Mouse (Mus musculus): ENCODE data around the gene Ptgds.

The Ptgds gene

DNA sequence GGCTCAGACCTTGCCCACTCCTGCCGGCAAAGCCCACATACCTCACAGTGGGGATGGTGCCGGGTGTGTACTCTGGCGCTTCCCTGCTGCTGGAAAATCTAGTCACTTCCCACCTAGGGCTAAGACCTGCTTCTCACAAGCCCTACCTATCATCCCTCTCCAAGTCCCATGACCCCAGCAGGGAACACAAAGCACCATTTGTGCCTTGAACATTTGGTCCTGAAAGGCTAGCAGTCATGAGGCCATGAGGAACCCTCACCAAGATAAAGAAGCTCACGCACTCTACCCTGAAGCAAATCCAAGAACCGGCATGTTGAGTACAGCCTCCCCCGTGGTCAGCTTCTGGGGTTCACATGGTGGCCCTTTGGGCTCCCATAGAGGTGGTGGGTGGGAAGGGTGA lies at the start of gene Ptgds:
Ptgds (minus strand) TSS at position 78 of the 400 bp plus-strand sequence.
- in situ Hi-C loops (cut with MboI; ENCODE audit: unreplicated experiment in 2 of 2), result no loop called here

DNA sequence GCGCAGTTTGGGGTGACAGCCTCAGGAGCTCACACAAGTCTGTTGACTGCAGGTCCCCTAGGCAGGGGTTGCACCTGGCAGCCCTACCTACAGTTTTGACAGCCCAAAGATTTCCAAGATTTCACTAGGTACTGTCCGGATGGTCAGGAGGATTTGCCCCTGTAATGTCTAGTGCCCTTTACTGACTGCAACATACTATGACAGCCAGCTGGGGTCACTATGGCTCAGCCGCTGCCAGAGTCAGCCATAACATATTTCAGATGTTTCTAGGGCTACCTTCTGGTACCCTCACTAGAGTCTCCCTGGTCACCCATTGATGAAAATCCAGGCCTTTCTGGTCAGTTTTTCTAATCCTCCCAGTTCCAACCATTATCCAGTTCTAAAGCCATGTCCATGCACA lies 40.1 kb upstream of the Ptgds start:
- in situ Hi-C loops (cut with MboI; ENCODE audit: unreplicated experiment in 2 of 2), result loop anchor here (10.0 to 25.0 kb wide), 2 partner anchors 45 to 1402 kb away; partner anchors contain the start of genes Edf1 (in 1 of the 2), Med22 (in 1 of the 2), Rpl7a (in 1 of the 2) and Surf1 (in 1 of the 2)

GRCm38 (mm10) chr2:25506964-25507363 lies 37.1 kb upstream of the Ptgds start:
- in situ Hi-C loops (cut with MboI; ENCODE audit: unreplicated experiment in 2 of 2), result loop anchor here (10.0 to 25.0 kb wide), 2 partner anchors 48 to 1405 kb away; partner anchors contain the start of genes Edf1 (in 1 of the 2), Med22 (in 1 of the 2), Rpl7a (in 1 of the 2) and Surf1 (in 1 of the 2)

- in situ Hi-C loops (cut with MboI; ENCODE audit: unreplicated experiment in 2 of 2), result loop anchor here (10.0 to 25.0 kb wide), 2 partner anchors 49 to 1406 kb away; partner anchors contain the start of genes Edf1 (in 1 of the 2), Med22 (in 1 of the 2), Rpl7a (in 1 of the 2) and Surf1 (in 1 of the 2)
These were observed 36.0 kb upstream of the Ptgds start for GRCm38 (mm10) chr2:25505860-25506259.

DNA sequence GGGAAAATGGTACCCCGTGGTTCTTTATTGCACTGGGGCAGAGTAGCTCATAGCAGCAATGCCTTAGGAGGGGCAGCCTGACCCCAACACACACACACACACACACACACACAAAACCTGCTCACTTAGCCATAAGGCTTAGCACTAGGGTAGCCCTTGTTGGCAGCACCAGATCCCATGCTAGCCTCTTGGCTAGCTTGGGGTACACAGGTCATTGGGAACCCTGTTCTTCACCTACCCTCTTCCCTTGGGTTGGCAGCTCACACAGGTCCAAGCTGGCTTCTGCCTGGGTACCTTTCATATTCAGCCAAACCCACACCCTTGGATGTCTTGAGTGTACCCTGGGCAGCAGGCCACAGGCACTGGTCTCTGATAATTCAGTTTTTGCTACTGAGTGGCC lies 35.2 kb upstream of the Ptgds start:
- in situ Hi-C loops (cut with MboI; ENCODE audit: unreplicated experiment in 2 of 2), result loop anchor here (10.0 to 25.0 kb wide), 2 partner anchors 50 to 1407 kb away; partner anchors contain the start of genes Edf1 (in 1 of the 2), Med22 (in 1 of the 2), Rpl7a (in 1 of the 2) and Surf1 (in 1 of the 2)

- in situ Hi-C loops (cut with MboI; ENCODE audit: unreplicated experiment in 2 of 2), result loop anchor here (10.0 to 25.0 kb wide), 2 partner anchors 50 to 1408 kb away; partner anchors contain the start of genes Edf1 (in 1 of the 2), Med22 (in 1 of the 2), Rpl7a (in 1 of the 2) and Surf1 (in 1 of the 2)
These were observed 34.7 kb upstream of the Ptgds start for GRCm38 (mm10) chr2:25504538-25504937.

- in situ Hi-C loops (cut with MboI; ENCODE audit: unreplicated experiment in 2 of 2), result loop anchor here (10.0 to 25.0 kb wide), 2 partner anchors 52 to 1410 kb away; partner anchors contain the start of genes Edf1 (in 1 of the 2), Med22 (in 1 of the 2), Rpl7a (in 1 of the 2) and Surf1 (in 1 of the 2)
These were observed 32.9 kb upstream of the Ptgds start for GRCm38 (mm10) chr2:25502726-25503125.

DNA sequence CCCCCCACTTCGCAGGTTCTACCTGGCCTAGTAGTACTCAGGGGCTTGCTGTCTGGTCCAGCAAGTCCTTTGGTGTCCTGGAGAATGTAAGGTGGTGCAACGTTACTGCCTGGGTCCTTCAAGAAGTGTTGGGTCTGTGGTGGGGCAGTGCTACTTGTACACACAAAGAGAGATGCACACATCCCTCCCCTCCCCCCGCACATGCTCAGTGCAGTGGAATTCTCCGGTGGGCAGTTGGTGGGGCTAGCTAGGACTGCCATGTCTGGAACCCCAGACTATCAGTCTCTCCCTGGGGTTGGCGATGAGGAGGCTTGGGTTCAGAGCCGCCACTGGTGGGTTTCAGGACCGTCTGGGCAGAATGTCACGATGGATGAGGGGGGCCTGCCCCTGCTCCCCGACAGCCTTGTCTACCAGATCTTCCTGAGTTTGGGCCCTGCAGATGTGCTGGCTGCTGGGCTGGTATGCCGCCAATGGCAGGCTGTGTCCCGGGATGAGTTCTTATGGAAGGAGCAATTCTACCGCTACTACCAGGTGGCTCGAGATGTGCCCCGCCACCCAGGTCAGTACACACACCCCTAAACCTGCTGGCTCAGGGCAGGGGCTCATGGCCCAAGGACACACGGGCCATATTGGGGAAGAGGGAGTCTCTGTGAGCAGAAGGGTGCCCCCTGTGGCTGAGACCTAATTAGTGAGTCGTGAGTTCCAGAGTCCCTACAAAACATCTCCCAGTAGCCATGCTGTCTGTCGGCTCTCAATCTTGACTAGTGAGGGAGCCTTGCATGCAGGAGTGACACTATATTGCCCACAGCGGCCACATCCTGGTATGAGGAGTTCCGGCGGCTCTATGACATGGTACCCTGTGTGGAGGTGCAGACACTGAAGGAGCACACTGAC lies 32.0 kb upstream of the Ptgds start, which contains the start of gene C8g:
C8g (minus strand) TSS at position 127 of the 894 bp plus-strand sequence.
- in situ Hi-C loops (cut with MboI; ENCODE audit: unreplicated experiment in 2 of 2), result loop anchor here (10.0 to 25.0 kb wide), 2 partner anchors 53 to 1410 kb away; partner anchors contain the start of genes Edf1 (in 1 of the 2), Med22 (in 1 of the 2), Rpl7a (in 1 of the 2) and Surf1 (in 1 of the 2)

DNA sequence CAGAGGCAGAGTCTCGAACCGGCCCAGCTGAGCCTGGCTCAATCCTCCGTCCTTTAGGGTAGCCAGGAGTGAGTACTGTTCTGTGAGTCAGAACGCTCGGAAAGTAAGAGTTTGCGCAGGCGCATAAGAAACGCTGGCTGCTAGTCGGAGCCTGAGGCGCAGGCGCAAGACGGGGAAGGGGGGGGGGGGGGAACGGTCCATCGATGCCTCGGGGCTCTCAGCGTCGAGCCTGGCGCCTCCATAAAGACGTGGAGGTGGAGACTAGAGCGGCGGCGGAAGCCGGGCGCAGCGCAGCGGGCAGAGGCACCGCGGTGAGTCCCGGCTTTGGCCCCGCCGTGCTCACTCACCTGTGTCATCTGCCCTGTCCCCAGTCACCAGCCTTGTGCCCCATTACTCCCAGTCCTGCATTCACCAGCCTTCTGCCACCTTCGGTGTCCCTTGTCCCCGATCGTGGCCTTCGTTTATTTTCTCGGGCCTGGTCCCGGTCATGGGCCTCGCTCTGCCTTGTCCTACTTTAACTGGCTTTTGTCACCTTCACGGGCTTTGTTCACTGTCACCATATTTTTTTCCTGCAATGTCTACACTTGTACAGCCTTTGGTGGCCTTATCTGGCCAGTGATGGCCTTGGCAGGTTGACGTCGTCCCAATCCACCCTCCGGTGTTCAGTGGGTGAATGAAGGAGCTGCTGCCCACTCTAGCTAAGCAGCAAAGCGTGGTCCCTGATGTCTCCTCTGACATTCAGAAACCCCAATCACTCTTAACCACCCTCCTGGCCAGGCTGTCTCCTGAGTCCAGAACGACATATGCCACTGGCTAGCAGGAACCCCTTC lies 30.9 kb upstream of the Ptgds start, which contains the start of gene Fbxw5:
Fbxw5 (plus strand) TSS at position 175 of the 830 bp plus-strand sequence.
- in situ Hi-C loops (cut with MboI; ENCODE audit: unreplicated experiment in 2 of 2), result loop anchor here (10.0 to 25.0 kb wide), 2 partner anchors 54 to 1412 kb away; partner anchors contain the start of genes Edf1 (in 1 of the 2), Med22 (in 1 of the 2), Rpl7a (in 1 of the 2) and Surf1 (in 1 of the 2)

DNA sequence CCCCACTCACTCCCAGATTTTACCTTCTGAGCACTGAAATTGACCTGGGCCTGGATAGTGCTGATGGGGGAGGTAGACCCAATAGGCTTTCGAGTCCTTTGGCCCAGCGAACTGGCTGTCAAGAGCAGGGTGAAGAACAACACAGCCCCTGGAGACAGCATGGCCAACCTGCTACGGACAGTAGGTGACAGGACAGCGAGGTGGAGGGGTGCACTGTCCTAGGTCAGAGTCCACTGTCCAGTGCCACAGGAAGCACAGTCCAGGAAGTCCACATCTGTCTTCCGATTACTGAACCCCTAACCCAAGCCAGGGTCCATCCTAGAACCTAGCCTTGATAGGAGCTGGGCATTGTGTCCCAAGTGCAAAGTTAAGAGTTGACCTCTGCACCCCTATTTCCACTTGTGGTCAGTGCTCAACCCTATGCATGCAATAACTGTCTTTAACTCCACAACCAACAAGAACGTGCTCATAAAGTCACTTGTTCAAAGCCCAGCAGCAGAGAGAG lies 30.3 kb upstream of the Ptgds start:
- in situ Hi-C loops (cut with MboI; ENCODE audit: unreplicated experiment in 2 of 2), result loop anchor here (10.0 to 25.0 kb wide), 2 partner anchors 55 to 1412 kb away; partner anchors contain the start of genes Edf1 (in 1 of the 2), Med22 (in 1 of the 2), Rpl7a (in 1 of the 2) and Surf1 (in 1 of the 2)

DNA sequence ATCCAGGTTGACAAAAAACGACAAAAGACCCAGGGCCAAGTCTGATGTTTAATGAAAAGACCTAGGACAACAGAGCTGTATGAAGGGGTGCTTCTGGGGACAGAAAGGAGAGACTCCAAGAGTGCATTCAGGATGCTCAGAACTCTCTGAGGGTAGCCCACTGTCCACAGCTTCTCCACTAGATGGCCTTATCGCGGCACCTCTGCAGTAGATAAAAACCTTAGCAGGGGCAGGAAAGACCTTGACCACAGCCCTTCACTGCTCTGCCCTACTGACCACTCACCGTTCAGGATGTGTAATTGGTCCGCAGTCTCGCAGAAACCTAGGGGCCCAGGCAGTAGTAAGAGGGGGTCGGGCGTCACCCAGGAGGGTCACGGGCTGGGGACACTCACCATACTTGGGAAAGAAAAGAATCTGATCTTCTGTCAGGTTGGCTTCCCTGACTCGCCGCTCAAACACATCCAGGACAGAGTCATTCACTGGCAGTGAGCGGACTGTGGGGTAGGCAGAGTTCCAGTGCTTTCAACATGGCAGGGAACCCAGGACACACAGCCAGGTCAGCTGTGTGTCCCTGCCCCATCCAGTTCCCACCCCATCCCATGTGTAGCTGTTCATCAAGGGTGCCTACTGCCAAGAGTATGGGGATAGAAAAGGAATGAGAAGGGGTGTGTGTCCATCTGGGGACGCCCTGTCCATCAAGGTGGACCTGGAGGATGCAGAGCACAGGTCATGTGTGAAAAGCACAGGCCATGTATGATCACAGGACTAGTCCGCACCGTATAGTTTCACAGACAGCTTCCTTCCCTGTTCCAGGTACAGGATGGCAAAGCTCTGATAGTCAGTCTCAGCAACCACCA lies 29.0 kb upstream of the Ptgds start:
- in situ Hi-C loops (cut with MboI; ENCODE audit: unreplicated experiment in 2 of 2), result loop anchor here in 1 of 2 experiments (10.0 kb wide), 1 partner anchor 1406 kb away; the partner anchor contains the start of gene Surf6

DNA sequence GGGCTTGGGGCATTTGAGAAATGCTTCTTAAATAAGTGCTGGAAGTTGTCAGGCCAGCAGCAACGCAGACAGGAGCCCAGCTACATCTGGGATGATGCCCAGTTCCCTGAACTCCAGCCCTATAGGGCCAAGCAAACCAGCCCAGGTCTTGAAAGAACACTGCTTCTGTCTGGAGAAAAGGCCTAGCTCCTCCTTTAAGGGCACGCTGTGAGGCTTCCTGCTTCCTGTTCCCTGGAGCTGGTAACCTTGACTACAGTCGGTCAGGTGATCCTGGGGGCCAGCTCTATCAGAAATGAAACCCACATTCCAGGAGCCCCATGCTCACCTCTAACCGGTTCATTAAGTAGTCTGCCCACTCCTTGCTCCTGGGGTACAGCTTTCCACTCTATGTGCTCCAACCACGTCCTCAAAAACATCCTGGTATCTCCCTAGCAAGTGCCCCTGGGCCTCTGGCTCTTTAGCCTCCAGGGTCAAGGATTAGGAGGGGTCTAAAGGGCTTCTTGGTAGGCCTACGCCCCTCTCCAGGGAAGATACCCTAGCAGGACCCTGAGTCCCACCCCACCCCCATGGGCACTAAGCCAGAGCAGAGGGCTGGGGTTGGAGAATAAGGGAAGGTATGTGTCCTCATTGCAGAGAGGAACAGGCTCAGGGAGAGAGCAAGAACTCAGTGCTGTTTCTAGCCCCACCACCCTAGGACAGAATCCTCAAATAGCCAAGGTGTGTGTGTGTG lies 28.2 kb upstream of the Ptgds start:
- in situ Hi-C loops (cut with MboI; ENCODE audit: unreplicated experiment in 2 of 2), result loop anchor here in 1 of 2 experiments (10.0 kb wide), 1 partner anchor 1407 kb away; the partner anchor contains the start of gene Surf6

DNA sequence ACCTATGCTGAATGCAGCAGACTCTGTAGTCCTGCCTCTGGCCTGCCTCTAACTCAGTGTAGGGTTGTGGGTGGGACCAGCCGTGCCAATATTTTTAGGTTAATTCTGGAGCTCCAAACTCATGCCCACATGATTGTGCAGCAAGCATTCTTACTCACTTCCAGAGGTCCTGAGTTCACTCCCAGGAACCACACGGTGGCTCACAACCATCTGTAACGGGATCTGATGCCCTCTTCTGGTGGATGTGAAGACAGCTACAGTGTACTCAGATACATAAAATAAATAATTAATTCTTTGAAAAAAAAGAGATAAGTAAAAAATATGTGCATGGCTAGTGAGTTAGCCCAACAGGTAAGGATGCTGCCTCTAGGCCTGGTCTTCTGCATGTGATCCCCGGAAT lies 26.6 kb upstream of the Ptgds start:
- in situ Hi-C loops (cut with MboI; ENCODE audit: unreplicated experiment in 2 of 2), result loop anchor here in 1 of 2 experiments (10.0 kb wide), 1 partner anchor 1408 kb away; the partner anchor contains the start of gene Surf6

GRCm38 (mm10) chr2:25493476-25493961 lies 23.7 kb upstream of the Ptgds start, which contains the start of gene Lcn12:
Gene Lcn12 (minus strand): TSS chr2:25493911.
- in situ Hi-C loops (cut with MboI; ENCODE audit: unreplicated experiment in 2 of 2), result loop anchor here in 1 of 2 experiments (10.0 kb wide), 1 partner anchor 1411 kb away; the partner anchor contains the start of gene Surf6

GRCm38 (mm10) chr2:25492988-25493387 lies 23.1 kb upstream of the Ptgds start:
- in situ Hi-C loops (cut with MboI; ENCODE audit: unreplicated experiment in 2 of 2), result loop anchor here in 1 of 2 experiments (10.0 kb wide), 1 partner anchor 1412 kb away; the partner anchor contains the start of gene Surf6

- in situ Hi-C loops (cut with MboI; ENCODE audit: unreplicated experiment in 2 of 2), result no loop called here
These were observed 18.8 kb upstream of the Ptgds start for GRCm38 (mm10) chr2:25488671-25489068.

Data from v-Abl transformed pro-B cells (cell line).